Mouse (Mus musculus): ENCODE data around the gene Nfkbil1.

Gene Nfkbil1

GRCm38 (mm10) chr17:35236996-35237395 lies 1.4 kb upstream of the Nfkbil1 start:
- in situ Hi-C loops (cut with MboI, MseI), result no loop called here

- in situ Hi-C loops (cut with MboI, MseI), result no loop called here
Observed at GRCm38 (mm10) chr17:35236390-35236746, 776 bp upstream of the Nfkbil1 start.

- in situ Hi-C loops (cut with MboI, MseI), result loop anchor here (5.0 kb wide), 1 partner anchor 63 kb away; no protein-coding TSS in a partner anchor
Observed at GRCm38 (mm10) chr17:35234903-35235302, 689 bp downstream of the Nfkbil1 start.

GRCm38 (mm10) chr17:35234090-35234489 lies 1.5 kb downstream of the Nfkbil1 start:
- in situ Hi-C loops (cut with MboI, MseI), result loop anchor here (5.0 kb wide), 1 partner anchor 62 kb away; no protein-coding TSS in a partner anchor

GRCm38 (mm10) chr17:35233114-35233980 lies 2.2 kb downstream of the Nfkbil1 start, which contains the start of gene Atp6v1g2:
Gene Atp6v1g2, plus strand, starts transcription at chr17:35233660.
- in situ Hi-C loops (cut with MboI, MseI), result loop anchor here (5.0 kb wide), 1 partner anchor 61 kb away; no protein-coding TSS in a partner anchor

GRCm38 (mm10) chr17:35232659-35233058 lies 2.9 kb downstream of the Nfkbil1 start:
- in situ Hi-C loops (cut with MboI, MseI), result loop anchor here (5.0 kb wide), 1 partner anchor 60 kb away; no protein-coding TSS in a partner anchor

- in situ Hi-C loops (cut with MboI, MseI), result loop anchor here (5.0 kb wide), 1 partner anchor 60 kb away; no protein-coding TSS in a partner anchor
Observed at GRCm38 (mm10) chr17:35232043-35232442, 3.5 kb downstream of the Nfkbil1 start.

GRCm38 (mm10) chr17:35231022-35231421 lies 4.6 kb downstream of the Nfkbil1 start:
- in situ Hi-C loops (cut with MboI, MseI), result loop anchor here (5.0 kb wide), 1 partner anchor 59 kb away; no protein-coding TSS in a partner anchor

GRCm38 (mm10) chr17:35226561-35227046 lies 9.0 kb downstream of the Nfkbil1 start:
- in situ Hi-C loops (cut with MboI, MseI), result no loop called here

- in situ Hi-C loops (cut with MboI, MseI), result no loop called here
Observed at GRCm38 (mm10) chr17:35225456-35225855, 10.1 kb downstream of the Nfkbil1 start.

- in situ Hi-C loops (cut with MboI, MseI), result no loop called here
Observed at GRCm38 (mm10) chr17:35224641-35225040, 11.0 kb downstream of the Nfkbil1 start.

GRCm38 (mm10) chr17:35222299-35222698 lies 13.3 kb downstream of the Nfkbil1 start:
- in situ Hi-C loops (cut with MboI, MseI), result no loop called here

- in situ Hi-C loops (cut with MboI, MseI), result no loop called here
Observed at GRCm38 (mm10) chr17:35220156-35220952, 15.2 kb downstream of the Nfkbil1 start, which contains the start of gene Gm16181. Gene Gm16181, plus strand, starts transcription at chr17:35220834.

- in situ Hi-C loops (cut with MboI, MseI), result no loop called here
Observed at GRCm38 (mm10) chr17:35219601-35220041, 16.0 kb downstream of the Nfkbil1 start.

GRCm38 (mm10) chr17:35218516-35219193 lies 16.9 kb downstream of the Nfkbil1 start:
- in situ Hi-C loops (cut with MboI, MseI), result no loop called here

- in situ Hi-C loops (cut with MboI, MseI), result no loop called here
Observed at GRCm38 (mm10) chr17:35213071-35213470, 22.5 kb downstream of the Nfkbil1 start.

GRCm38 (mm10) chr17:35210593-35210992 lies 25.0 kb downstream of the Nfkbil1 start:
- in situ Hi-C loops (cut with MboI, MseI), result no loop called here

- in situ Hi-C loops (cut with MboI, MseI), result no loop called here
Observed at GRCm38 (mm10) chr17:35209785-35210535, 25.6 kb downstream of the Nfkbil1 start.

- in situ Hi-C loops (cut with MboI, MseI), result no loop called here
Observed at GRCm38 (mm10) chr17:35205380-35205769, 30.2 kb downstream of the Nfkbil1 start.

Data from T-helper 1 cell (primary cell).